Mouse (Mus musculus): ENCODE measurements around the gene Csnk2b. TPM values are rescaled to one million over a fixed set of nuclear protein-coding genes. Genes with fewer than 3 reads are reported as not detected.

The Csnk2b gene
- polyA plus RNA-seq, 1 experiment from 2014 or later = 346 TPM

DNA sequence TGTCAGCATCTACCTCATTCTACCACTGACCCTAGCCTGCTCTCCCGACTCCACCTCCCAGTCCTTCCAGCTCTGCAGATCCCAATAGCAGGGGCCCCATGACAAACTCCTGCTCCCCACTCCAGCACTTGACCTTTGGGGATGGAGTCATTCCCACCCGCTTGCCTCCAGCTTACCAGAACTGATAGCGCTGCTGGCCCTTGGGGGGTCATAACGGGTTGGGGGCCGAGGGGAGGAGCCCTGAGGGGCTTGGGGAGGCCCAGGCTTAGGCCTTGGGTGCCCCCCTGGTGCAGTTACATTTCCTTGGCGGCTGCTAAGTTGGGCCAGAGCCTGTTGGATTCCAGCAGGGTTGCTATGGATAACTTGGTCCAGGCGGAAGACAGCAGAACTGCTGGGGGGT is 32.8 kb upstream of the Csnk2b start:
- WGBS = 65% methylated on average over 7 of the region's 7 CpGs
- no peaks in the 10 kb centered on the region for H3K27me3 ChIP-seq (replicated peaks; ENCODE audit: control insufficient read depth, insufficient read depth, low read length)
- H3K4me1 ChIP-seq (ENCODE audit: control insufficient read depth, insufficient read depth, low read depth, low read length) = no peaks in the 10 kb centered on the region
- no peak overlapping the region for H3K4me3 ChIP-seq (ENCODE audit: low read length)
- no peak overlapping the region for H3K27ac ChIP-seq (ENCODE audit: low read depth, low read length)
- no peak overlapping the region for H3K9ac ChIP-seq (ENCODE audit: low read depth, low read length)
- no peak for ATAC-seq
- peaks cover 94% of the 10 kb centered on the region for H3K36me3 ChIP-seq (ENCODE audit: control insufficient read depth, insufficient read depth, low read length)
- no peak overlapping the region for H3K4me2 ChIP-seq (ENCODE audit: low read length)
- H3K9me3 ChIP-seq (ENCODE audit: control insufficient read depth, low read length) = no peaks in the 10 kb centered on the region

DNA sequence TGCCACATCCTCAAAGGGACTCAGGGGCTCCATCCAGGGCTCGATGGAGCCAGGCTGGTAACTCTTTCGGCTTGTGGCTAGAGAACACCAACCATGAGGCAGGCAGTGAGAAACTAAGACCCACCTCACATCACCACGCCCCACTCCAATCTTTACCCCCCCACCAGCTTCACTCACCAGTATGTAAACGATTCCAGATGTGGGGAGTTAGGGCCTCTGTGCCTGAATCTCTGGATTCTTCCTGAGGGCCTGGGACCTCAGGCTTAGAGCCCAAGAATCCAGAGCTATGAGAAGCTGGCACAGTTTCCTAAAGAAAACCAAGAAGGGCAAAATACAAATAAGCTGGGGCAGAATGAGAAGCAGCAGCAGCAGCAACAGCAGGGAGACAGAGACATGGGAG is 32.1 kb upstream of the Csnk2b start:
- Histone ChIP-seq H3K27ac (ENCODE audit: low read depth, low read length) (no peak overlapping the region), H3K36me3 (ENCODE audit: control insufficient read depth, insufficient read depth, low read length) (peaks cover 94% of the 10 kb centered on the region), H3K9me3 (ENCODE audit: control insufficient read depth, low read length) (no peaks in the 10 kb centered on the region), H3K4me2 (ENCODE audit: low read length) (no peak overlapping the region), H3K9ac (ENCODE audit: low read depth, low read length) (no peak overlapping the region), H3K4me3 (ENCODE audit: low read length) (no peak overlapping the region), H3K4me1 (ENCODE audit: control insufficient read depth, insufficient read depth, low read depth, low read length) (no peaks in the 10 kb centered on the region), H3K27me3 (replicated peaks; ENCODE audit: control insufficient read depth, insufficient read depth, low read length) (no peaks in the 10 kb centered on the region)
- WGBS = 88% methylated on average over 4 of the region's 4 CpGs
- no peak for ATAC-seq

DNA sequence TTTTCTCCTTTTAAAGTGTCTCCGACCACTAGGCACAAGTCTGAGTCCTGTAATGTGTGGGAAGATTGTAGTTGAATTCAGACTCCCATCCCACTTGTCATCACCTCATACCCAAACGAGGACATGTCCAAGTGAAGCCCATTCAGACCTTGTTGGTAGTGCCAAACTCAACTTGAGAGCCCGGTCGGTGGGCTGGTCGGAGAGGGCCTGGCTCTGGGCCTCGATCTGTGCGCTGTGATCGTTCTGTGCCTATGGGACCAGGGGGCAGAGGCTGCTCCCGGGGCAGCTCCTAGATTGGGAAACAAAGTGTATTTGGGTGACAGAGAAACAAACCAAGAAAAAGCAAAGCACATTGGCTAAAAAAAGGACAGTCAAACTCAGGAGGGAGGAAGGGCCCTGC is 31.2 kb upstream of the Csnk2b start:
- Histone ChIP-seq H3K27me3 (replicated peaks; ENCODE audit: control insufficient read depth, insufficient read depth, low read length) (no peaks in the 10 kb centered on the region), H3K27ac (ENCODE audit: low read depth, low read length) (no peak overlapping the region), H3K36me3 (ENCODE audit: control insufficient read depth, insufficient read depth, low read length) (peaks cover 92% of the 10 kb centered on the region), H3K4me3 (ENCODE audit: low read length) (no peak overlapping the region), H3K4me2 (ENCODE audit: low read length) (no peak overlapping the region), H3K9me3 (ENCODE audit: control insufficient read depth, low read length) (no peaks in the 10 kb centered on the region), H3K4me1 (ENCODE audit: control insufficient read depth, insufficient read depth, low read depth, low read length) (no peaks in the 10 kb centered on the region), H3K9ac (ENCODE audit: low read depth, low read length) (no peak overlapping the region)
- ATAC-seq = no peak
- WGBS = 92% methylated on average over 9 of the region's 9 CpGs

DNA sequence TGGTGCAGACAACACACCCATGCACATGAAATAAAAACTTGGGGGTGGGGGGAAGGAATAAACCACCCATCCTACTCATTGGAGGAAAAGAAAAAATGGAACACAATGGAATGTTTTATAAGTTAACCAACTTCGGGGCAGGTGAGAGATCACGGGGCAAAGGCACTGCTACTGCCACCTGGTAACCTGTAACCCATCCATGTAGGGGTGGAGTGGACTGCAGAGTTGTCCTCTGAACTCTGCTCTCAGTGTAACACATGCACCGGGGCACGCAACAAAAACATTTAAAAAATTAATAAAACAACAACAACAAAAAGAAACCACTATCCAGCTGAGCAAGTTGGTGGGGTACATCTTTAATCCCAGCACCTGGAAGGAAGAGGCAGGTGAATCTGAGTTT is 30.3 kb upstream of the Csnk2b start:
- H3K27me3 ChIP-seq (replicated peaks; ENCODE audit: control insufficient read depth, insufficient read depth, low read length) = no peaks in the 10 kb centered on the region
- no peak overlapping the region for H3K4me2 ChIP-seq (ENCODE audit: low read length)
- no peak overlapping the region for H3K4me3 ChIP-seq (ENCODE audit: low read length)
- peaks cover 88% of the 10 kb centered on the region for H3K36me3 ChIP-seq (ENCODE audit: control insufficient read depth, insufficient read depth, low read length)
- 93% methylated on average over 4 of the region's 4 CpGs for WGBS
- H3K9me3 ChIP-seq (ENCODE audit: control insufficient read depth, low read length) = no peaks in the 10 kb centered on the region
- no peak overlapping the region for H3K9ac ChIP-seq (ENCODE audit: low read depth, low read length)
- no peak for ATAC-seq
- H3K4me1 ChIP-seq (ENCODE audit: control insufficient read depth, insufficient read depth, low read depth, low read length) = no peaks in the 10 kb centered on the region
- H3K27ac ChIP-seq (ENCODE audit: low read depth, low read length) = no peak overlapping the region

GRCm38 (mm10) chr17:35147922-35148639 is 26.2 kb upstream of the Csnk2b start:
- WGBS = 72% methylated on average over 5 of the region's 5 CpGs
- Histone ChIP-seq H3K36me3 (ENCODE audit: control insufficient read depth, insufficient read depth, low read length) (peaks cover 87% of the 10 kb centered on the region), H3K4me2 (ENCODE audit: low read length) (no peak overlapping the region), H3K27me3 (replicated peaks; ENCODE audit: control insufficient read depth, insufficient read depth, low read length) (no peaks in the 10 kb centered on the region), H3K9ac (ENCODE audit: low read depth, low read length) (no peak overlapping the region), H3K4me1 (ENCODE audit: control insufficient read depth, insufficient read depth, low read depth, low read length) (no peaks in the 10 kb centered on the region), H3K4me3 (ENCODE audit: low read length) (no peak overlapping the region), H3K9me3 (ENCODE audit: control insufficient read depth, low read length) (peaks cover 3% of the 10 kb centered on the region; the same call in 1 of the 2 replicates), H3K27ac (ENCODE audit: low read depth, low read length) (no peak overlapping the region)
- no peak for ATAC-seq

DNA sequence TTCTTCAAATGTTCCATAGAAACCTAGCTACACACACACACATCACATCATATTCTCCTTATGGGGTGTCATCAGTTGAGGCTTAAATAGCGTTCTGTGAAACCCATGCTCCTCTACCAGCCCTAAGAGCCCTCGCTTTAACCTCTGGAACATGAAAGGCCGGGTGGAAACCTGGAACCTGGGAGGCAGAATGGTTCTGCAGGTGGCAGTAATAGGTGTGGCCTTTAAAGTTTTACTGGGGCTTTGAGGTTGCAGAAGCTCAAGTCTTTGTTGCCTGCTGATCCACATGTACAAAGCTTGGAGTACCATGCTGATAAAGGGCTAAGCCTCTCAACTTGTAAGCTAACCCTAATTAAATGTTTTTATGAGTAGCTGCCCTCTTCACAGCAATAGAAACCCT is 25.5 kb upstream of the Csnk2b start:
- Histone ChIP-seq H3K4me3 (ENCODE audit: low read length) (no peak overlapping the region), H3K36me3 (ENCODE audit: control insufficient read depth, insufficient read depth, low read length) (peaks cover 88% of the 10 kb centered on the region), H3K4me2 (ENCODE audit: low read length) (no peak overlapping the region), H3K27me3 (replicated peaks; ENCODE audit: control insufficient read depth, insufficient read depth, low read length) (no peaks in the 10 kb centered on the region), H3K9ac (ENCODE audit: low read depth, low read length) (no peak overlapping the region), H3K4me1 (ENCODE audit: control insufficient read depth, insufficient read depth, low read depth, low read length) (no peaks in the 10 kb centered on the region), H3K27ac (ENCODE audit: low read depth, low read length) (no peak overlapping the region), H3K9me3 (ENCODE audit: control insufficient read depth, low read length) (peaks cover 3% of the 10 kb centered on the region; the same call in 1 of the 2 replicates)
- no peak for ATAC-seq
- WGBS = 63% methylated on average over 3 of the region's 3 CpGs

GRCm38 (mm10) chr17:35146139-35146538 is 24.3 kb upstream of the Csnk2b start:
- WGBS = 90% methylated on average over 5 of the region's 5 CpGs
- H3K36me3 ChIP-seq (ENCODE audit: control insufficient read depth, insufficient read depth, low read length) = peaks cover 90% of the 10 kb centered on the region
- peaks cover 3% of the 10 kb centered on the region; the same call in 1 of the 2 replicates for H3K9me3 ChIP-seq (ENCODE audit: control insufficient read depth, low read length)
- no peak overlapping the region for H3K27ac ChIP-seq (ENCODE audit: low read depth, low read length)
- H3K27me3 ChIP-seq (replicated peaks; ENCODE audit: control insufficient read depth, insufficient read depth, low read length) = no peaks in the 10 kb centered on the region
- no peak overlapping the region for H3K9ac ChIP-seq (ENCODE audit: low read depth, low read length)
- H3K4me2 ChIP-seq (ENCODE audit: low read length) = no peak overlapping the region
- ATAC-seq = no peak
- no peak overlapping the region for H3K4me3 ChIP-seq (ENCODE audit: low read length)
- H3K4me1 ChIP-seq (ENCODE audit: control insufficient read depth, insufficient read depth, low read depth, low read length) = no peaks in the 10 kb centered on the region

- Histone ChIP-seq H3K27me3 (replicated peaks; ENCODE audit: control insufficient read depth, insufficient read depth, low read length) (no peaks in the 10 kb centered on the region), H3K4me2 (ENCODE audit: low read length) (no peak overlapping the region), H3K9ac (ENCODE audit: low read depth, low read length) (no peak overlapping the region), H3K4me3 (ENCODE audit: low read length) (no peak overlapping the region), H3K36me3 (ENCODE audit: control insufficient read depth, insufficient read depth, low read length) (peaks cover 76% of the 10 kb centered on the region), H3K4me1 (ENCODE audit: control insufficient read depth, insufficient read depth, low read depth, low read length) (peaks cover 8% of the 10 kb centered on the region), H3K27ac (ENCODE audit: low read depth, low read length) (no peak overlapping the region), H3K9me3 (ENCODE audit: control insufficient read depth, low read length) (peaks cover 3% of the 10 kb centered on the region; the same call in 1 of the 2 replicates)
- ATAC-seq = no peak
- 94% methylated on average over 6 of the region's 6 CpGs for WGBS
These were observed 20.1 kb upstream of the Csnk2b start for GRCm38 (mm10) chr17:35141971-35142370.

- Histone ChIP-seq H3K9me3 (ENCODE audit: control insufficient read depth, low read length) (peaks cover 3% of the 10 kb centered on the region; the same call in 1 of the 2 replicates), H3K4me1 (ENCODE audit: control insufficient read depth, insufficient read depth, low read depth, low read length) (peaks cover 16% of the 10 kb centered on the region), H3K4me2 (ENCODE audit: low read length) (no peak overlapping the region), H3K9ac (ENCODE audit: low read depth, low read length) (no peak overlapping the region), H3K27me3 (replicated peaks; ENCODE audit: control insufficient read depth, insufficient read depth, low read length) (no peaks in the 10 kb centered on the region), H3K4me3 (ENCODE audit: low read length) (no peak overlapping the region), H3K36me3 (ENCODE audit: control insufficient read depth, insufficient read depth, low read length) (peaks cover 62% of the 10 kb centered on the region), H3K27ac (ENCODE audit: low read depth, low read length) (no peak overlapping the region)
- WGBS = 75% methylated on average over 16 of the region's 16 CpGs
- no peak for ATAC-seq
These were observed 18.7 kb upstream of the Csnk2b start for GRCm38 (mm10) chr17:35140490-35140996.
